Mouse (Mus musculus): ENCODE measurements at regions not wholly inside any gene's neighbourhood (a gene's known extent, or its start where the extent isn't known, plus 50 kb on each side); places are given as distances from the start of the nearest gene placed in this dataset.

GRCm38 (mm10) chr10:111827930-111828329 is 144.5 kb upstream of the Krr1 start:
- no peaks in the 10 kb centered on the region for H3K27me3 ChIP-seq
- H3K9me3 ChIP-seq = no peaks in the 10 kb centered on the region
- ATAC-seq (ENCODE audit: insufficient number of reproducible peaks, insufficient read depth, low FRiP score, low TSS enrichment) = no peak
- H3K4me2 ChIP-seq (replicated peaks) = no peak overlapping the region
- no peak overlapping the region for H3K4me3 ChIP-seq
- H3K36me3 ChIP-seq = no peaks in the 10 kb centered on the region
- no peak overlapping the region for H3K27ac ChIP-seq
- 78% methylated on average over 4 of the region's 4 CpGs for WGBS
- H3K4me1 ChIP-seq = 0 out of 2 replicates have a peak, but pooled peaks cover 3% of the 10 kb centered on the region
- H3K9ac ChIP-seq = no peak overlapping the region

GRCm38 (mm10) chr10:111828610-111829009 is 143.9 kb upstream of the Krr1 start:
- peaks cover 5% of the 10 kb centered on the region; the same call in 1 of the 2 replicates for H3K4me1 ChIP-seq
- no peaks in the 10 kb centered on the region for H3K27me3 ChIP-seq
- no peak for ATAC-seq (ENCODE audit: insufficient number of reproducible peaks, insufficient read depth, low FRiP score, low TSS enrichment)
- no peaks in the 10 kb centered on the region for H3K36me3 ChIP-seq
- H3K4me2 ChIP-seq (replicated peaks) = no peak overlapping the region
- H3K9ac ChIP-seq = no peak overlapping the region
- 88% methylated on average over 4 of the region's 4 CpGs for WGBS
- no peak overlapping the region for H3K27ac ChIP-seq
- no peak overlapping the region for H3K4me3 ChIP-seq
- H3K9me3 ChIP-seq = no peaks in the 10 kb centered on the region

GRCm38 (mm10) chr10:111829291-111829690 is 143.2 kb upstream of the Krr1 start:
- Histone ChIP-seq H3K4me3 (no peak overlapping the region), H3K36me3 (no peaks in the 10 kb centered on the region), H3K27me3 (no peaks in the 10 kb centered on the region), H3K4me1 (peaks cover 11% of the 10 kb centered on the region), H3K27ac (no peak overlapping the region), H3K9ac (no peak overlapping the region), H3K9me3 (no peaks in the 10 kb centered on the region), H3K4me2 (replicated peaks) (no peak overlapping the region)
- no peak for ATAC-seq (ENCODE audit: insufficient number of reproducible peaks, insufficient read depth, low FRiP score, low TSS enrichment)
- WGBS = 74% methylated on average over 2 of the region's 2 CpGs

GRCm38 (mm10) chr10:111831105-111831504 is 141.4 kb upstream of the Krr1 start:
- Histone ChIP-seq H3K36me3 (no peaks in the 10 kb centered on the region), H3K4me2 (replicated peaks) (no peak overlapping the region), H3K4me1 (peaks cover 22% of the 10 kb centered on the region), H3K9me3 (no peaks in the 10 kb centered on the region), H3K27ac (no peak overlapping the region), H3K4me3 (no peak overlapping the region), H3K9ac (no peak overlapping the region), H3K27me3 (no peaks in the 10 kb centered on the region; the same call in 1 of the 2 replicates)
- no peak for ATAC-seq (ENCODE audit: insufficient number of reproducible peaks, insufficient read depth, low FRiP score, low TSS enrichment)
- WGBS = 28% methylated on average over 1 of the region's 1 CpGs

GRCm38 (mm10) chr10:111833611-111834010 is 138.9 kb upstream of the Krr1 start:
- Histone ChIP-seq H3K27me3 (peaks cover 3% of the 10 kb centered on the region; the same call in 1 of the 2 replicates), H3K9ac (no peak overlapping the region), H3K9me3 (no peaks in the 10 kb centered on the region), H3K36me3 (no peaks in the 10 kb centered on the region), H3K4me3 (no peak overlapping the region), H3K4me2 (replicated peaks) (no peak overlapping the region), H3K27ac (no peak overlapping the region), H3K4me1 (peaks cover 21% of the 10 kb centered on the region)
- WGBS = 42% methylated on average over 2 of the region's 2 CpGs
- no peak for ATAC-seq (ENCODE audit: insufficient number of reproducible peaks, insufficient read depth, low FRiP score, low TSS enrichment)

GRCm38 (mm10) chr10:111834280-111834679 is 138.2 kb upstream of the Krr1 start:
- Histone ChIP-seq H3K27me3 (peaks cover 3% of the 10 kb centered on the region; the same call in 1 of the 2 replicates), H3K36me3 (no peaks in the 10 kb centered on the region), H3K4me1 (peaks cover 21% of the 10 kb centered on the region), H3K4me2 (replicated peaks) (no peak overlapping the region), H3K9ac (no peak overlapping the region), H3K9me3 (no peaks in the 10 kb centered on the region), H3K27ac (no peak overlapping the region), H3K4me3 (no peak overlapping the region)
- no peak for ATAC-seq (ENCODE audit: insufficient number of reproducible peaks, insufficient read depth, low FRiP score, low TSS enrichment)
- WGBS = 27% methylated on average over 5 of the region's 5 CpGs

GRCm38 (mm10) chr10:111834925-111835823 is 137.3 kb upstream of the Krr1 start:
- Histone ChIP-seq H3K36me3 (no peaks in the 10 kb centered on the region), H3K4me1 (peaks cover 21% of the 10 kb centered on the region), H3K9me3 (no peaks in the 10 kb centered on the region), H3K27ac (no peak overlapping the region), H3K27me3 (peaks cover 3% of the 10 kb centered on the region; the same call in 1 of the 2 replicates), H3K9ac (no peak overlapping the region), H3K4me2 (replicated peaks) (no peak overlapping the region), H3K4me3 (no peak overlapping the region)
- ATAC-seq (ENCODE audit: insufficient number of reproducible peaks, insufficient read depth, low FRiP score, low TSS enrichment) = no peak
- 12% methylated on average over 11 of the region's 11 CpGs for WGBS

GRCm38 (mm10) chr10:111836191-111836590 is 136.3 kb upstream of the Krr1 start:
- Histone ChIP-seq H3K4me3 (no peak overlapping the region), H3K9me3 (no peaks in the 10 kb centered on the region), H3K4me1 (peaks cover 21% of the 10 kb centered on the region), H3K4me2 (replicated peaks) (no peak overlapping the region), H3K27me3 (peaks cover 3% of the 10 kb centered on the region; the same call in 1 of the 2 replicates), H3K36me3 (no peaks in the 10 kb centered on the region), H3K27ac (no peak overlapping the region), H3K9ac (no peak overlapping the region)
- 50% methylated on average over 5 of the region's 5 CpGs for WGBS
- ATAC-seq (ENCODE audit: insufficient number of reproducible peaks, insufficient read depth, low FRiP score, low TSS enrichment) = no peak

GRCm38 (mm10) chr10:111836802-111837201 is 135.7 kb upstream of the Krr1 start:
- Histone ChIP-seq H3K4me2 (replicated peaks) (no peak overlapping the region), H3K9me3 (no peaks in the 10 kb centered on the region), H3K27ac (no peak overlapping the region), H3K27me3 (peaks cover 3% of the 10 kb centered on the region; the same call in 1 of the 2 replicates), H3K36me3 (no peaks in the 10 kb centered on the region), H3K4me3 (no peak overlapping the region), H3K4me1 (peaks cover 21% of the 10 kb centered on the region), H3K9ac (no peak overlapping the region)
- no peak for ATAC-seq (ENCODE audit: insufficient number of reproducible peaks, insufficient read depth, low FRiP score, low TSS enrichment)
- WGBS = 84% methylated on average over 4 of the region's 4 CpGs

- H3K4me1 ChIP-seq = peaks cover 6% of the 10 kb centered on the region
- H3K4me2 ChIP-seq (replicated peaks) = no peak overlapping the region
- H3K36me3 ChIP-seq = no peaks in the 10 kb centered on the region
- no peak overlapping the region for H3K27ac ChIP-seq
- ATAC-seq (ENCODE audit: insufficient number of reproducible peaks, insufficient read depth, low FRiP score, low TSS enrichment) = peak; percentile 61
- no peaks in the 10 kb centered on the region for H3K9me3 ChIP-seq
- H3K4me3 ChIP-seq = no peak overlapping the region
- H3K27me3 ChIP-seq = no peaks in the 10 kb centered on the region
- WGBS = 14% methylated on average over 11 of the region's 11 CpGs
- no peak overlapping the region for H3K9ac ChIP-seq
These were observed 130.1 kb upstream of the Krr1 start for GRCm38 (mm10) chr10:111842321-111842775.

GRCm38 (mm10) chr10:111842896-111843295 is 129.6 kb upstream of the Krr1 start:
- WGBS = 58% methylated on average over 7 of the region's 7 CpGs
- Histone ChIP-seq H3K4me2 (replicated peaks) (no peak overlapping the region), H3K27ac (no peak overlapping the region), H3K9ac (no peak overlapping the region), H3K27me3 (no peaks in the 10 kb centered on the region), H3K4me3 (no peak overlapping the region), H3K9me3 (no peaks in the 10 kb centered on the region), H3K36me3 (no peaks in the 10 kb centered on the region), H3K4me1 (peaks cover 6% of the 10 kb centered on the region)
- ATAC-seq (ENCODE audit: insufficient number of reproducible peaks, insufficient read depth, low FRiP score, low TSS enrichment) = no peak

- Histone ChIP-seq H3K4me2 (replicated peaks) (no peak overlapping the region), H3K4me3 (no peak overlapping the region), H3K4me1 (peaks cover 6% of the 10 kb centered on the region), H3K9me3 (no peaks in the 10 kb centered on the region), H3K9ac (no peak overlapping the region), H3K36me3 (no peaks in the 10 kb centered on the region), H3K27me3 (no peaks in the 10 kb centered on the region), H3K27ac (no peak overlapping the region)
- ATAC-seq (ENCODE audit: insufficient number of reproducible peaks, insufficient read depth, low FRiP score, low TSS enrichment) = no peak
- 55% methylated on average over 9 of the region's 9 CpGs for WGBS
These were observed 129.2 kb upstream of the Krr1 start for GRCm38 (mm10) chr10:111843301-111843700.
